In the genomic region with DNA sequence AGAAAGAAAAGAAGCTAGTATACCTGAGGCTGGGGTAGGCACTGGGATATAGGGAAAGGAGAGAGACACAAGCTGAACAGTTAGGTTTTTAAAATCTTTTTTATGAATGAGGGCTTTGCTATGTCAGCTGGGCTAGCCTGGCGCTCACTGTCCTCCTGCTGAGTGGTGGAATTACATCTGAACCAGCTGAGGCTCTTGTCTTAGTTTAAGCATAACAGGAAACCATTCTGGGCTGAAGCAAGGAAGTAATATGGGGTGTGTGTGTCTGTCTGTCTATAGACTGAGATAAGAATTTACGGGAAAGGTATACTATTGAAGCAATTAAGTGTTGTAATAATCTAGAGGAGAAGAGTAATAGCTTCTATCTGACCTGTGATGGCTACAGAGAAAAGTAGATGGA, we compare ENCODE assay signal across 21 mouse cellular contexts. TPM values are rescaled to one million over a fixed set of nuclear protein-coding genes. Genes with fewer than 3 reads are reported as not detected.
A peak's percentile ranks its signal among the peaks of the same experiment; 100 is the strongest.
DNase-seq lines count a peak whose midpoint lies in the region; TF ChIP-seq lines count a peak whose summit lies in the region.
"Had no signal": no experiment of that assay in that cellular context is flagged by ENCODE, and none has a peak within 500 bp of the region (broad histone marks: within the 10 kb centered on the region; RNA-seq: fewer than 3 reads in every experiment).

No protein-coding gene starts in this region.

- no peak for TF ChIP-seq CTCF in MEL (IDR thresholded peaks at IDR 0.05 in 2 of 3, conservative IDR thresholded peaks at IDR 0.05 in 1 of 3; ENCODE audit: control insufficient read depth in 1 of 3, insufficient read depth in 1 of 3, low read depth in 2 of 3, low read length in 3 of 3, poor library complexity in 1 of 3, severe bottlenecking in 1 of 3)
- no peak for TF ChIP-seq CTCF in left cerebral cortex, adult 2 months (IDR thresholded peaks at IDR 0.05)

- peaks cover 7% of the 10 kb centered on the region; the same call in 1 of the 2 replicates for H3K79me2 ChIP-seq in MEL (ENCODE audit: control insufficient read depth, insufficient read depth, low read length, poor library complexity)

- peaks cover 0 to 28% of the 10 kb centered on the region in 2 experiments; a peak in 3 of 4 replicates for H3K36me3 ChIP-seq in MEL (ENCODE audit: control insufficient read depth in 1 of 2, insufficient read depth in 2 of 2, low read length in 2 of 2)

- no peak overlapping the region; the same call in 1 of the 2 replicates for H3K27ac ChIP-seq in MEL (ENCODE audit: control insufficient read depth, low read depth, low read length)
- H3K27ac ChIP-seq in left cerebral cortex, adult 2 months, result no peak overlapping the region

- TF ChIP-seq POLR2A in MEL (IDR thresholded peaks at IDR 0.05; ENCODE audit: control insufficient read depth in 1 of 2, insufficient read depth in 1 of 2, low read depth in 1 of 2, low read length in 2 of 2, poor library complexity in 1 of 2), result no peak

- intact Hi-C loops in left cerebral cortex, adult 2 months (cut with DNase I), result loop anchor here (5.0 kb wide), 1 partner anchor 56 kb away; a partner anchor contains a TSS

- no peak for TF ChIP-seq EP300 in MEL (IDR thresholded peaks at IDR 0.05; ENCODE audit: low read depth in 1 of 2, low read length in 2 of 2)

- DNase-seq in testis, postnatal 10 days (ENCODE audit: low spot score), result peak; percentile 12
- no peak for DNase-seq in testis, postnatal 14 days (ENCODE audit: low spot score)
- peak; percentile 69 for DNase-seq in 416B (ENCODE audit: low read depth)
- DNase-seq in MEL (ENCODE audit: low read depth, low spot score), result peak; percentile 48
- DNase-seq in thymus, postnatal 25 days, result no peak
- no peak for DNase-seq in left cerebral cortex, adult 2 months (ENCODE audit: extremely low spot score in 1 of 2, low spot score in 2 of 2)
- DNase-seq: adrenal gland, adult 2 months; adrenal gland, adult 8-10 months; adrenal gland, postnatal 10 days; adrenal gland, postnatal 14 days; adrenal gland, postnatal 25 days; adrenal gland, postnatal 36 days; B cell, adult 2 months; cerebellum, adult 11 months; cerebellum, adult 11-12 months; cerebellum, adult 18-20 months; cerebellum, adult 2 months; cerebellum, adult 8-10 months had no signal

- H3K27me3 ChIP-seq in MEL (ENCODE audit: control insufficient read depth in 1 of 2, insufficient read depth in 2 of 2, low read length in 2 of 2), result no peaks in the 10 kb centered on the region
- H3K27me3 ChIP-seq: Patski had no signal

- no peak for TF ChIP-seq RAD21 in MEL (IDR thresholded peaks at IDR 0.05; ENCODE audit: low read depth, low read length)

- no peak overlapping the region for H3K4me3 ChIP-seq in MEL (ENCODE audit: control insufficient read depth in 1 of 2, insufficient read depth in 1 of 2, low read depth in 2 of 2, low read length in 2 of 2)
- no peak overlapping the region for H3K4me3 ChIP-seq in left cerebral cortex, adult 2 months

- no peaks in the 10 kb centered on the region for H3K9me3 ChIP-seq in MEL (replicated peaks; ENCODE audit: insufficient read depth, low read length)
- H3K9me3 ChIP-seq: G1E had no signal

- H3K4me1 ChIP-seq in MEL (ENCODE audit: control insufficient read depth in 1 of 2, insufficient read depth in 2 of 2, low read length in 2 of 2), result peaks cover 8 to 19% of the 10 kb centered on the region in 2 experiments

- no peak overlapping the region for H3K9ac ChIP-seq in MEL (ENCODE audit: control insufficient read depth, low read depth, low read length, poor library complexity, severe bottlenecking)

TF ChIP-seq in MEL, 35 proteins besides CTCF, POLR2A, EP300 and RAD21:
- TF ChIP-seq CHD2 (IDR thresholded peaks at IDR 0.05; ENCODE audit: low read length) (no peak), SMC3 (IDR thresholded peaks at IDR 0.05; ENCODE audit: low read depth, low read length) (no peak), ETS1 (IDR thresholded peaks at IDR 0.05; ENCODE audit: low read depth, low read length) (peak; percentile 52; the same call in 1 of the 2 replicates)

RNA-seq across cellular contexts. Expression of a gene that starts 24.2 kb away (rescaled TPM):
- 12.3 and 14.2 TPM in 2 replicates for total RNA-seq in MEL (2012; rRNA removed)
- polyA plus RNA-seq in MEL (2012; ENCODE audit: insufficient read depth in 1 of 2, insufficient read length in 2 of 2, low read depth in 1 of 2, low replicate concordance in 2 of 2, missing spikeins in 1 of 2), result 10 to 100 TPM; 11.5 to 48.8 TPM
- under 1 TPM; 0.35 to 0.54 TPM for total RNA-seq in left cerebral cortex, adult 2 months (2021)

RNA-seq across cellular contexts. Expression of a gene that starts 47.2 kb away (rescaled TPM):
- 9.5 and 11.1 TPM in 2 replicates for total RNA-seq in MEL (2012; rRNA removed)
- 10 to 100 TPM in 1 of 2 experiments, not detected in 1; 12.6 TPM for polyA plus RNA-seq in MEL (2012; ENCODE audit: insufficient read depth in 1 of 2, insufficient read length in 2 of 2, low read depth in 1 of 2, low replicate concordance in 2 of 2, missing spikeins in 1 of 2)
- total RNA-seq in left cerebral cortex, adult 2 months (2021), result 10 to 100 TPM; 16.3 to 17.8 TPM

RNA-seq across cellular contexts. Expression of a gene that starts 58.1 kb away (rescaled TPM):
- 0.04 and 0.16 TPM in 2 replicates for total RNA-seq in MEL (2012; rRNA removed)
- under 1 TPM in 1 of 2 experiments, not detected in 1; 0.24 TPM for polyA plus RNA-seq in MEL (2012; ENCODE audit: insufficient read depth in 1 of 2, insufficient read length in 2 of 2, low read depth in 1 of 2, low replicate concordance in 2 of 2, missing spikeins in 1 of 2)
- 1 to 10 TPM; 3.2 to 4.6 TPM for total RNA-seq in left cerebral cortex, adult 2 months (2021)
- polyA plus RNA-seq: activated CD4-positive, CD25-positive, alpha-beta regulatory T cell, adult 4 months; G1E had no signal

Comparison
In these comparisons a context has a peak if more than half of its experiments do, and no peak if none do; other contexts are left out.
1. DNase-seq: peak in testis, postnatal 10 days (single experiment), 416B (single experiment) and MEL (single experiment); none in testis, postnatal 14 days (single experiment), thymus, postnatal 25 days (single experiment) and left cerebral cortex, adult 2 months (0 of 2).